Mouse (Mus musculus) CH12.LX (cell line): ENCODE results near the gene Slc44a5. TPM values are rescaled to one million over a fixed set of nuclear protein-coding genes. Genes with fewer than 3 reads are reported as not detected.

Experiments
- DNase-seq: peaks from one replicate; pipeline ENCODE4 v3.0.0-alpha.2; 2013; ENCODE audit errors: extremely low read depth
- H3K27ac ChIP-seq: 2 replicates; pipeline ENCODE4 v1.5.1; 2012; ENCODE audit warnings: low read depth, mild to moderate bottlenecking, control low read depth, moderate library complexity; ENCODE audit not compliant: insufficient read depth
- H3K27me3 ChIP-seq: replicated peaks from 2 replicates; pipeline ENCODE3; 2012; ENCODE audit warnings: inconsistent platforms
- H3K36me3 ChIP-seq, 2 experiments: replicated peaks in 1 of 2; 2 replicates each; pipeline versions ENCODE3 to v1.6.1; 2012; ENCODE audit warnings: inconsistent platforms in 1 of 2, low read length in 1 of 2, mild to moderate bottlenecking in 1 of 2, mixed read lengths in 1 of 2, moderate library complexity in 1 of 2; ENCODE audit not compliant: control insufficient read depth in 1 of 2, insufficient read depth in 1 of 2
- H3K4me1 ChIP-seq, 2 experiments: 2 replicates each; pipeline ENCODE4 v1.6.1; 2012; ENCODE audit warnings: inconsistent platforms in 1 of 2, moderate library complexity in 1 of 2; ENCODE audit not compliant: insufficient read depth in 2 of 2, control insufficient read depth in 1 of 2
- H3K4me2 ChIP-seq: 2 replicates; pipeline ENCODE4 v1.6.1; 2012; ENCODE audit warnings: low read depth, mild to moderate bottlenecking, control low read depth; ENCODE audit not compliant: poor library complexity, insufficient read depth, severe bottlenecking
- H3K4me3 ChIP-seq, 3 experiments: fragments of 150-350 bp in 1 of 3; sonication (generic) in 1 of 3; replicated peaks in 1 of 3; 2 replicates each; pipeline versions ENCODE3 to v1.5.1; 2011 to 2012; ENCODE audit warnings: low read depth in 2 of 3, low read length in 2 of 3, mild to moderate bottlenecking in 2 of 3, moderate library complexity in 2 of 3, control low read depth in 1 of 3, improper control_type of control experiment in 1 of 3, inconsistent platforms in 1 of 3, mixed read lengths in 1 of 3; ENCODE audit not compliant: poor library complexity in 1 of 3
- H3K79me2 ChIP-seq: replicated peaks from 2 replicates; pipeline ENCODE4 v1.6.1; 2012; ENCODE audit warnings: mild to moderate bottlenecking, moderate library complexity; ENCODE audit not compliant: control insufficient read depth, poor library complexity, insufficient read depth, severe bottlenecking; ENCODE audit errors: extremely low read depth
- H3K9ac ChIP-seq: 2 replicates; pipeline ENCODE4 v1.6.1; 2012; ENCODE audit warnings: low read depth, mild to moderate bottlenecking, control low read depth, moderate library complexity; ENCODE audit not compliant: insufficient read depth
- H3K9me3 ChIP-seq: replicated peaks from 2 replicates; pipeline ENCODE3; 2012; ENCODE audit warnings: low read length, inconsistent platforms, mixed read lengths
- CHD1 ChIP-seq: IDR thresholded peaks from 2 replicates; pipeline ENCODE4 v1.6.1; 2012; ENCODE audit warnings: low read depth, low read length, improper control_type of control experiment, inconsistent platforms
- CTCF ChIP-seq, 2 experiments: IDR thresholded peaks in 1 of 2; conservative IDR thresholded peaks in 1 of 2; 2 replicates each; pipeline ENCODE4 v1.5.1; 2011 to 2012; ENCODE audit warnings: low read depth in 2 of 2, low read length in 2 of 2, improper control_type of control experiment in 1 of 2, inconsistent platforms in 1 of 2, mild to moderate bottlenecking in 1 of 2, moderate library complexity in 1 of 2
- HCFC1 ChIP-seq: IDR thresholded peaks from 2 replicates; pipeline ENCODE4 v1.6.1; 2012; ENCODE audit warnings: low read depth, mild to moderate bottlenecking, inconsistent platforms, low read length, improper control_type of control experiment
- IRF4 ChIP-seq: IDR thresholded peaks from 2 replicates; pipeline ENCODE4 v1.6.1; 2014; ENCODE audit warnings: low read depth, mild to moderate bottlenecking, inconsistent platforms, low read length, improper control_type of control experiment
- JUND ChIP-seq: conservative IDR thresholded peaks from 2 replicates; pipeline ENCODE4 v1.6.1; 2011; ENCODE audit warnings: low read depth, low read length, improper control_type of control experiment
- MEF2A ChIP-seq: IDR thresholded peaks from 2 replicates; pipeline ENCODE4 v1.6.1; 2014; ENCODE audit warnings: low read depth, mild to moderate bottlenecking, inconsistent platforms, low read length, improper control_type of control experiment, borderline replicate concordance
- MXI1 ChIP-seq: IDR thresholded peaks from 2 replicates; pipeline ENCODE4 v1.6.1; 2011; ENCODE audit warnings: mild to moderate bottlenecking, low read depth, low read length, improper control_type of control experiment
- NELFE ChIP-seq: IDR thresholded peaks from 2 replicates; pipeline ENCODE4 v1.6.1; 2011; ENCODE audit warnings: low read depth, low read length, improper control_type of control experiment
- RAD21 ChIP-seq: IDR thresholded peaks from 2 replicates; pipeline ENCODE4 v1.6.1; 2011; ENCODE audit warnings: low read depth, mild to moderate bottlenecking, low read length, improper control_type of control experiment, moderate library complexity
- RCOR1 ChIP-seq: conservative IDR thresholded peaks from 2 replicates; pipeline ENCODE4 v1.6.1; 2012; ENCODE audit warnings: low read depth, mild to moderate bottlenecking, inconsistent platforms, low read length, improper control_type of control experiment
- SMC3 ChIP-seq: IDR thresholded peaks from 2 replicates; pipeline ENCODE4 v1.6.1; 2011; ENCODE audit warnings: low read depth, low read length, improper control_type of control experiment
- TBP ChIP-seq: conservative IDR thresholded peaks from 2 replicates; pipeline ENCODE4 v1.6.1; 2011; ENCODE audit warnings: low read depth, low read length, improper control_type of control experiment
- TCF12 ChIP-seq: IDR thresholded peaks from 2 replicates; pipeline ENCODE4 v1.6.1; 2014; ENCODE audit warnings: low read depth, mild to moderate bottlenecking, inconsistent platforms, low read length, improper control_type of control experiment
- UBTF ChIP-seq: IDR thresholded peaks from 2 replicates; pipeline ENCODE4 v1.6.1; 2012; ENCODE audit warnings: low read depth, mild to moderate bottlenecking, inconsistent platforms, low read length, improper control_type of control experiment, moderate library complexity
- USF1 ChIP-seq: IDR thresholded peaks from 2 replicates; pipeline ENCODE4 v1.6.1; 2014; ENCODE audit warnings: low read depth, mild to moderate bottlenecking, inconsistent platforms, low read length, improper control_type of control experiment
- ZKSCAN1 ChIP-seq: IDR thresholded peaks from 2 replicates; pipeline ENCODE4 v1.6.1; 2012; ENCODE audit warnings: low read depth, inconsistent platforms, low read length, improper control_type of control experiment, borderline replicate concordance
- dilution Hi-C: fragments of 300-500 bp; cut with MboI; formaldehyde crosslinking; loops from 2 replicates; pipeline ENCODE4 v1.14.3; 2020; ENCODE audit warnings: low sequenced_read_pairs; ENCODE audit not compliant: extremely low pct_unique_long_range_greater_than_20kb, extremely low pct_ligation_motif_present
- in situ Hi-C: fragments of 300-500 bp; cut with MboI; formaldehyde crosslinking; loops from 3 replicates; pipeline ENCODE4 v1.14.3; 2019; ENCODE audit warnings: low sequenced_read_pairs, low pct_ligation_motif_present, low pct_unique_long_range_greater_than_20kb, mixed read lengths
- polyA plus RNA-seq: library from polyadenylated mRNA; unstranded; fragments of >175 nt; gene quantifications from 2 replicates; pipeline ENCODE4 v1.2.1, GENCODE M21; 2012; ENCODE audit warnings: low read depth; ENCODE audit not compliant: insufficient read length
- total RNA-seq, 2 experiments: library from RNA; depleted of rRNA; stranded (reverse); fragments of 300-350 nt in 1 of 2; fragments of >200 nt in 1 of 2; gene quantifications; 2 replicates each; pipeline ENCODE4 v1.2.3; 2012 to 2014

The Slc44a5 gene
- total and polyA plus RNA-seq, 3 experiments, result not detected

GRCm38 (mm10) chr3:154127246-154127645 lies 154.0 kb downstream of the Slc44a5 start:
- Histone ChIP-seq H3K4me1 (peaks cover 0 to 14% of the 10 kb centered on the region in 2 experiments; a peak in 2 of 4 replicates), H3K27me3 (no peaks in the 10 kb centered on the region), H3K79me2 (no peaks in the 10 kb centered on the region), H3K27ac (no peak overlapping the region), H3K9me3 (no peaks in the 10 kb centered on the region), H3K9ac (no peak overlapping the region), H3K4me2 (no peak overlapping the region), H3K36me3 (no peaks in the 10 kb centered on the region), H3K4me3 (no peak overlapping the region)
- dilution Hi-C loops (no loop called here), in situ Hi-C loops (no loop called here)
- DNase-seq, result no peak
- no peak for TF ChIP-seq NELFE
- TF ChIP-seq CTCF (conservative IDR thresholded peaks at IDR 0.05 in 1 of 2, IDR thresholded peaks at IDR 0.05 in 1 of 2; ENCODE audit: low read depth in 2 of 2, low read length in 2 of 2), result no peak
- TF ChIP-seq TBP, result no peak

- H3K36me3 ChIP-seq, result no peaks in the 10 kb centered on the region
- in situ Hi-C loops (no loop called here), dilution Hi-C loops (no loop called here)
- peaks cover 0 to 14% of the 10 kb centered on the region in 2 experiments; a peak in 3 of 4 replicates for H3K4me1 ChIP-seq
- H3K9me3 ChIP-seq, result no peaks in the 10 kb centered on the region
- H3K27me3 ChIP-seq, result no peaks in the 10 kb centered on the region
- no peak overlapping the region for H3K27ac ChIP-seq
- no peak overlapping the region for H3K4me2 ChIP-seq
- TF ChIP-seq JUND, result no peak
- no peak for TF ChIP-seq TCF12
- no peak for TF ChIP-seq IRF4
- TF ChIP-seq MXI1, result no peak
- no peak for TF ChIP-seq RAD21
- TF ChIP-seq USF1, result no peak
- TF ChIP-seq SMC3, result no peak
- TF ChIP-seq ZKSCAN1, result no peak
- TF ChIP-seq UBTF, result no peak
- TF ChIP-seq MEF2A, result no peak
- TF ChIP-seq HCFC1, result no peak
- no peak for TF ChIP-seq CHD1
- no peak for TF ChIP-seq NELFE
- no peak for TF ChIP-seq RCOR1
- no peak overlapping the region for H3K9ac ChIP-seq
- no peak for DNase-seq
- no peak overlapping the region for H3K4me3 ChIP-seq
- no peaks in the 10 kb centered on the region for H3K79me2 ChIP-seq
These were observed 155.8 kb downstream of the Slc44a5 start for GRCm38 (mm10) chr3:154129036-154129435.
